Mouse (Mus musculus): Measurements from ENCODE around the gene Mier2. TPM values are rescaled to one million over a fixed set of nuclear protein-coding genes. Genes with fewer than 3 reads are reported as not detected.

The Mier2 gene
- polyA plus RNA-seq, 1 experiment from 2014 or later: 61.4 TPM

- peaks cover 51% of the 10 kb centered on the region for H3K36me3 ChIP-seq
- WGBS: 95% methylated on average over 2 of the region's 2 CpGs
- H3K27ac ChIP-seq: no peak overlapping the region
- H3K4me3 ChIP-seq (replicated peaks): no peak overlapping the region
- H3K4me1 ChIP-seq (replicated peaks): peaks cover 12% of the 10 kb centered on the region
- H3K4me2 ChIP-seq (replicated peaks): no peak overlapping the region
- no peaks in the 10 kb centered on the region for H3K9me3 ChIP-seq
- ATAC-seq: no peak
- no peak overlapping the region for H3K9ac ChIP-seq (replicated peaks)
- H3K27me3 ChIP-seq: peaks cover 12% of the 10 kb centered on the region; the same call in 1 of the 2 replicates
Measured at GRCm38 (mm10) chr10:79537781-79538180, 17.2 kb downstream of the Mier2 start.

- 93% methylated on average over 7 of the region's 7 CpGs for WGBS
- peaks cover 12% of the 10 kb centered on the region for H3K27me3 ChIP-seq
- no peak overlapping the region for H3K9ac ChIP-seq (replicated peaks)
- H3K9me3 ChIP-seq: no peaks in the 10 kb centered on the region
- ATAC-seq: no peak
- no peak overlapping the region for H3K4me2 ChIP-seq (replicated peaks)
- peaks cover 46% of the 10 kb centered on the region for H3K36me3 ChIP-seq
- H3K27ac ChIP-seq: no peak overlapping the region
- H3K4me1 ChIP-seq (replicated peaks): peaks cover 15% of the 10 kb centered on the region
- H3K4me3 ChIP-seq (replicated peaks): no peak overlapping the region
Measured at GRCm38 (mm10) chr10:79537271-79537670, 17.7 kb downstream of the Mier2 start.

DNA sequence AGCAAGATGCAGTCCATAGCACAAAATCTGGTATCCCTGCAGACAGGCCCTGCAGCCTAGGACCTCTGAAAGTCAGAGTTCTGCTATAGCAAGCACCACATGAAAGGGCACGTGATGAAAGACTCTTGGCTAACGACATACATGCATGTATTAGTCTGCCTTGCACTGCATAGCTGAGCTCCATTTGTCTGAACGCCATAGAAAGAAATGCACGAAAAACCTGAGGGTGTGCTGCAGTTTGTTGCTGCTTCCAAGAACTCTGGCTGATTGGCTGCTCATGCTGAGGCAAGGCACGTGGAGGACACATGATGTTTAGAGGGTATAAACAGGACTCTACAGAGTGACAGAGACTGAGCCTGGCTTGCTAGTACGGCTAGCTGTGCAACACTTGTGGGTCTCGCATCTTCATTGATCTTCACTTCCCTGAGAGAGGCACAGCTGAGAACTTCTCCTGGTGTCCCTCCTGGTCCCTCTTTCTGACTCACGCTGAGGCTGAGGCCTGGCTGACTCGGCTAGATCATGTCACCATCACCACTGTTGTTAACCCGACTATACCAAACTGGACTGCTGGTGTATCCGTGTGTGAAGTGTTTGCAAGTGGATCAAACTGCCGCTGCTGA, 18.4 kb downstream of the Mier2 start:
- Histone ChIP-seq H3K27me3 (peaks cover 12% of the 10 kb centered on the region), H3K4me2 (replicated peaks) (no peak overlapping the region), H3K27ac (no peak overlapping the region), H3K4me3 (replicated peaks) (no peak overlapping the region), H3K36me3 (peaks cover 39% of the 10 kb centered on the region), H3K9ac (replicated peaks) (no peak overlapping the region), H3K4me1 (replicated peaks) (peaks cover 15% of the 10 kb centered on the region), H3K9me3 (no peaks in the 10 kb centered on the region)
- 74% methylated on average over 12 of the region's 12 CpGs for WGBS
- no peak for ATAC-seq

DNA sequence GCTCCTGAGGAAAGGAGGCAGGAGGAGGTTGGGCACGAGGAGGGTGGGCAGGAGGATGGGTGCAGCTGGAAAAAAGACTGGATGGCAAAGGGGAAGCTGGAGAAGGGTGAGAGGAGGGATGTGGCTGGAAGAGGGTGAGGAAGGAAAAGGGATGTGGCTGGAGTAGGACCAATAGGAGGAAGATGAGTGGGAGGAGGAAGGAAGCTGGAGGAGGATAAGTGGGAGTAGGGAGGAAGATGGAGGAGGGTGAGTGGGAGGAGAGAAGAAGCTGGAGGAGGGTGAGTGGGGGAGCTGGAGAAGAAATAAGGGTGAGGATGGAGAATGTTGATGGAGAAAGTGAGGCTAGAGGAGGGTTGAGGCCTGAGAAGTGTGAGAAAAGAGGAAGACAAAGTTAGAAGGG, 19.6 kb downstream of the Mier2 start:
- Histone ChIP-seq H3K36me3 (peaks cover 27% of the 10 kb centered on the region), H3K9me3 (no peaks in the 10 kb centered on the region), H3K4me2 (replicated peaks) (no peak overlapping the region), H3K27me3 (peaks cover 12% of the 10 kb centered on the region), H3K4me1 (replicated peaks) (peaks cover 15% of the 10 kb centered on the region), H3K4me3 (replicated peaks) (no peak overlapping the region), H3K27ac (no peak overlapping the region), H3K9ac (replicated peaks) (no peak overlapping the region)
- WGBS: 76% methylated on average over 1 of the region's 1 CpGs
- ATAC-seq: no peak

DNA sequence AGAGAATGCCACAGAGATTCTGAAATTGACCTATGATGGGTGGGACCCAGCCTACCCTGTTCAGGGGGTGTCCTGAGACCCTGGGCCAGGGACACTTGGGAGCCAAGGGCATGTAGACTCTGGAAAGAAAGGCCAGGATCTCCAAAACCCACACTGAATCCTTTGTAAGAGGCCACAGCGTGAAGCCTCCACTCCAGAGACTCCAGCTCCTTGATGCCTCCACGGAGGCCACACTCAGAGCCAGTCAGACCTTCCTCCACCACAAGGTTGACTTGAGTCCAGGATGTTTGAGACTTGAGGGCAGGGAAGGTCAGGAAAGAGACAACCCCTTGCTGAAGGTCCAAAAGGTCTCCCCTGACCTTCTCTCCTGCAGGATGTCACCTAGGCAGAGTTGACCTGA, 20.6 kb downstream of the Mier2 start:
- H3K4me3 ChIP-seq (replicated peaks): no peak overlapping the region
- no peak overlapping the region for H3K9ac ChIP-seq (replicated peaks)
- peaks cover 12% of the 10 kb centered on the region for H3K27me3 ChIP-seq
- ATAC-seq: no peak
- peaks cover 17% of the 10 kb centered on the region for H3K36me3 ChIP-seq
- peaks cover 15% of the 10 kb centered on the region for H3K4me1 ChIP-seq (replicated peaks)
- no peak overlapping the region for H3K27ac ChIP-seq
- peak overlapping the region; percentile 93; the same call in 1 of the 2 replicates for H3K4me2 ChIP-seq (replicated peaks)
- 93% methylated on average over 2 of the region's 2 CpGs for WGBS
- H3K9me3 ChIP-seq: no peaks in the 10 kb centered on the region

GRCm38 (mm10) chr10:79533126-79533911, 21.7 kb downstream of the Mier2 start, which contains the start of gene Plpp2:
TSS of gene Plpp2 (minus strand) at chr10:79533796.
- H3K4me2 ChIP-seq (replicated peaks): peak within 1 kb of the TSS; percentile 93
- H3K27me3 ChIP-seq: peaks cover 12% of the 10 kb centered on the region
- H3K9ac ChIP-seq (replicated peaks): peak within 1 kb of the TSS; percentile 70
- ATAC-seq: peak; percentile 74
- peaks cover 15% of the 10 kb centered on the region for H3K4me1 ChIP-seq (replicated peaks)
- H3K4me3 ChIP-seq (replicated peaks): peak within 1 kb of the TSS; percentile 59
- no peak within 1 kb of the TSS for H3K27ac ChIP-seq
- H3K9me3 ChIP-seq: no peaks in the 10 kb centered on the region
- peaks cover 6% of the 10 kb centered on the region for H3K36me3 ChIP-seq
- under 1% methylated on average over 51 of the region's 52 CpGs for WGBS

DNA sequence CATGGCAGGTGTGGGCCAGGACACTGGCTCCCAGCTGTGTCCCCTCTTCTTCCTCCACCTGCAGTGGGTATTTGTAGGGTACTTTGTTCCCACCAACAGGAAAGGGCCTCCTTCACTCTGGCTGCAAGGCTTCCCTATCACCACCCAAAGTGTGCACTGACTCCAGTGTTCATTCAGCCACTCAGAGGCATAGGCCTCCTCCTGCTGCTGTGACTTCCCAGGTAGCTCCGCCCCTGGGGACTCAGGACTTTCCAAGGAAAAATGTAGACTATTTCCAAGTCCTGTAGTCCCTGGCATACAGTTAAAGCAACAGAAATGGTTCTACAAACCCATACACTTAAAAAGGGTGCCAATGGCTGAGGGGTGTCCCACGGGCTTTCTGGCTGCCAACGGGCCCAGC, 22.3 kb downstream of the Mier2 start:
- Histone ChIP-seq H3K9ac (replicated peaks) (peak overlapping the region; percentile 70; the same call in 1 of the 2 replicates), H3K9me3 (no peaks in the 10 kb centered on the region), H3K4me3 (replicated peaks) (peak overlapping the region; percentile 59), H3K4me2 (replicated peaks) (peak overlapping the region; percentile 93), H3K4me1 (replicated peaks) (peaks cover 15% of the 10 kb centered on the region), H3K27me3 (peaks cover 12% of the 10 kb centered on the region), H3K36me3 (no peaks in the 10 kb centered on the region), H3K27ac (no peak overlapping the region)
- 0 out of 2 replicates have a peak, but pooled peaks have one; percentile 10 for ATAC-seq
- WGBS: 29% methylated on average over 3 of the region's 3 CpGs

DNA sequence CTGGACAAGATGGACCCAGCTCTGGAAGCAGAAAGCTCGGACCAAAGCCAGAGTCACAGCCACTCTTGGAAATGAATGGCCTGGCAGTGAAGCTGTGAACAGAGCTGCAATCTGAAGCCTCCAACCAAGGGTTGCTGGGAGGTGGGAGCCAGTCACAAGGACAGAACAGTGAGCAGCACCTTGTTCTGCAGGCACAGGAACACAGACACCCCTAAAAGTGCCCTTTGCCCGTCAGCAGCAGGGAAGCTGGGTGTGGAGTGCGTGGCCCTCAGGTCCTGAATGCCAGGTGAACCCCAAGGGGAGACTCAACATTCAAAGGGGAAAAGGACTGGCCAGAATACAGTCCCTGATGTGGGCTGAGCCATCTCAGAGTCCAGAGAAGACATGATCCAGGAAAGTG, 23.4 kb downstream of the Mier2 start:
- Histone ChIP-seq H3K36me3 (0 out of 2 replicates have a peak, but pooled peaks cover 5% of the 10 kb centered on the region), H3K4me1 (replicated peaks) (peaks cover 15% of the 10 kb centered on the region), H3K4me2 (replicated peaks) (no peak overlapping the region), H3K27ac (no peak overlapping the region), H3K9me3 (no peaks in the 10 kb centered on the region), H3K4me3 (replicated peaks) (no peak overlapping the region), H3K9ac (replicated peaks) (no peak overlapping the region), H3K27me3 (peaks cover 12% of the 10 kb centered on the region)
- WGBS: 92% methylated on average over 3 of the region's 3 CpGs
- no peak for ATAC-seq

- peaks cover 12% of the 10 kb centered on the region for H3K27me3 ChIP-seq
- peaks cover 15% of the 10 kb centered on the region for H3K4me1 ChIP-seq (replicated peaks)
- WGBS: 95% methylated on average over 13 of the region's 13 CpGs
- no peak overlapping the region for H3K4me2 ChIP-seq (replicated peaks)
- H3K36me3 ChIP-seq: 0 out of 2 replicates have a peak, but pooled peaks cover 5% of the 10 kb centered on the region
- ATAC-seq: no peak
- no peak overlapping the region for H3K27ac ChIP-seq
- H3K4me3 ChIP-seq (replicated peaks): no peak overlapping the region
- no peaks in the 10 kb centered on the region for H3K9me3 ChIP-seq
- H3K9ac ChIP-seq (replicated peaks): no peak overlapping the region
Measured at GRCm38 (mm10) chr10:79530721-79531120, 24.3 kb downstream of the Mier2 start.

DNA sequence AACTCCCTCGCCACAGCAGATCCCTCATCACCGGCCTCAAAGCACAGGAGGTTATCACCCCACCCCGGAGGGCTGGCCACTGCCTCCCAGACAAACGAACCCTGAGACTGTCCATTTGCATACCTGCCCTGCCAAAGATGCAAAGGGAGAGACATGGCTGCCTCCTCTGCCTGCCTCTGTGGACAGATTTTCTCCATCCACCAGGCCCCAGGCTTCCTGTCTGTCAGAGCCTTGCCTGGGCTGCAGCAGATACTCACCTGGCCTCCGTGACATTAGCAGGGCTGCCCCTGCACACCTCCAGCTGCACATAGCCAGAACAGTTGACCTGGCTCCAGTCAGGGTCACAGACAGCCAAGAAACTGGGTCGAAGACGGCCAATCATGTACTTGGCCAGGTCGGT, 24.8 kb downstream of the Mier2 start:
- Histone ChIP-seq H3K27me3 (peaks cover 12% of the 10 kb centered on the region), H3K9me3 (no peaks in the 10 kb centered on the region), H3K4me2 (replicated peaks) (no peak overlapping the region), H3K4me1 (replicated peaks) (peaks cover 15% of the 10 kb centered on the region), H3K9ac (replicated peaks) (no peak overlapping the region), H3K4me3 (replicated peaks) (no peak overlapping the region), H3K27ac (no peak overlapping the region), H3K36me3 (0 out of 2 replicates have a peak, but pooled peaks cover 5% of the 10 kb centered on the region)
- WGBS: 69% methylated on average over 8 of the region's 8 CpGs
- ATAC-seq: no peak

DNA sequence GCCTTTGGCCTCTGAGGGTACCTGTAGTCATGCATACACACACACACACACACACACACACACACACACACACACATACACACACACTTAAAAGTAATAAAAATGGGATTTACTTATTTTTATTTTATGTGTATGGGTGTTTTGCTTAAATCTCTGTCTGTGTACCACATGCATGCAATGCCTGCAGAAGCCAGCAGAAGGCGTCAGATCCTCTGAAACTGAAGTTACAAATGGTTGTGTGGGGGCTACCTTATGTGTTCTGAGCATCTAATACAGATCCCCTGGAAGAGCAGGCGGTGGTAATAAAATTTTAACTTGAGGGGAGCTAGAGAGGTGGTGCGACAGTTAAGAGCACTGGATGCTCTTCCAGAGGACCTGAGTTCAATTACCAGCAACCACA, 26.9 kb downstream of the Mier2 start:
- no peak overlapping the region for H3K4me3 ChIP-seq (replicated peaks)
- H3K4me2 ChIP-seq (replicated peaks): no peak overlapping the region
- 87% methylated on average over 3 of the region's 3 CpGs for WGBS
- H3K9ac ChIP-seq (replicated peaks): no peak overlapping the region
- no peaks in the 10 kb centered on the region; the same call in 1 of the 2 replicates for H3K27me3 ChIP-seq
- H3K4me1 ChIP-seq (replicated peaks): peaks cover 6% of the 10 kb centered on the region
- H3K36me3 ChIP-seq: 0 out of 2 replicates have a peak, but pooled peaks cover 5% of the 10 kb centered on the region
- no peak for ATAC-seq
- H3K27ac ChIP-seq: no peak overlapping the region
- H3K9me3 ChIP-seq: no peaks in the 10 kb centered on the region

DNA sequence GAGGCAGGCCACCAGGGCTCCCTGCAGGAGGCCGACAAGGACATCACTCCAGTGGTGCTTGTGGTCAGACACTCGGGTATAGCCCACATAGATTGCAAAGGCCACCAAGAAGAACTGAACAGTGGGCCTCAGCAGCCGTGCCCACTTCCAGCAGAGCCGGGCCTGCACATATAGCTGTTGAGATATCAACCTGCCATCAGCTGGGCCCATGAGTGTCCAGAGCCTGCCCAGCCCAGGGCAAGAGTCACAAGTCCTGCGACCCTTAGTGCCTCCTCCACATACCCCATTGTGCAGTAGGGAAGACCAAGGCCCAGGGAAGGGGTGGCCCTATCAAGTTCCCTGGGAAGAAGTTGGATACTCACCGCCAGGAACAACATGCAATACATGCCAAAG, 27.6 kb downstream of the Mier2 start:
- no peaks in the 10 kb centered on the region; the same call in 1 of the 2 replicates for H3K27me3 ChIP-seq
- WGBS: 88% methylated on average over 6 of the region's 6 CpGs
- H3K9me3 ChIP-seq: no peaks in the 10 kb centered on the region
- no peak overlapping the region for H3K27ac ChIP-seq
- ATAC-seq: no peak
- H3K4me3 ChIP-seq (replicated peaks): no peak overlapping the region
- 0 out of 2 replicates have a peak, but pooled peaks cover 5% of the 10 kb centered on the region for H3K36me3 ChIP-seq
- no peaks in the 10 kb centered on the region for H3K4me1 ChIP-seq (replicated peaks)
- H3K9ac ChIP-seq (replicated peaks): no peak overlapping the region
- no peak overlapping the region for H3K4me2 ChIP-seq (replicated peaks)

All from midbrain, embryonic 13.5 days (tissue).